Mouse (Mus musculus) mouse embryonic stem cell (cell line): Measurements from ENCODE around the gene Zfp598.
"Not testable (repeated sequence)": the region's sequence is repeated elsewhere in the genome, so short reads cannot be mapped to it uniquely, and the experiment has no call there.

Experiments used
- in situ Hi-C, 2 experiments: fragments of 300-500 bp; cut with MboI; formaldehyde crosslinking; loops; 1 replicate in 1 of 2; 3 replicates in 1 of 2; pipeline ENCODE4 v1.14.3; 2019 to 2020; ENCODE audit warnings: low sequenced_read_pairs in 2 of 2, low pct_unique_long_range_greater_than_20kb in 1 of 2, mixed read lengths in 1 of 2; ENCODE audit not compliant: unreplicated experiment in 1 of 2

The Zfp598 gene

DNA sequence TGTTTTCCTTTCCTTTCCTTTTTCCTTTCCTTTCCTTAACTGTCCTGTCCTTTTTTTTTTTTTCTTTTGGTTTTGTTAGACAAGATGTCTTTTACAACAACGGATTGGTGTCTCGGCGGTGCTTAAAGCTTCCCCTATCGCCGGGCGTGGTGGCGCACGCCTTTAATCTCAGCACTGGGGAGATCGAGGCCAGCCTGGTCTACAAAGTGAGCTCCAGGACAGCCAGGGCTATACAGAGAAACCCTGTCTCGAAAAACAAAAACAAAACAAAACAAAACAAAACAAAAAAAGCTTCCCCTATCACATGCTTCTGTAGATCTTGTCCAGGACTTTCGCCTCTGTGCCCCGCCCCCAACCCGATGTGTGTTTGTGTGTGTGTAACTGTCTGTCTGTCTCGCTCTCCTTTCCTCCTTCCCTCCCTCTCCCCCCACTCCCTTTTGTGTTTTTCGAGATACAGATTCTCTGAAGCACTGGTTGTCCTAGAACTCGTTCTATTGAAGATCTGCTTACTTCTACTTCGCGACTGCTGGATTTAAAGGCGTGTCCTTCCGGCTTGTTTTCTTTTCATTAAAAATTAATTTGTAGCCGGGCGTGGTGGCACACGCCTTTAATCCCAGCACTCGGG lies 38.4 kb downstream of the Zfp598 start:
- in situ Hi-C loops = no loop called here

DNA sequence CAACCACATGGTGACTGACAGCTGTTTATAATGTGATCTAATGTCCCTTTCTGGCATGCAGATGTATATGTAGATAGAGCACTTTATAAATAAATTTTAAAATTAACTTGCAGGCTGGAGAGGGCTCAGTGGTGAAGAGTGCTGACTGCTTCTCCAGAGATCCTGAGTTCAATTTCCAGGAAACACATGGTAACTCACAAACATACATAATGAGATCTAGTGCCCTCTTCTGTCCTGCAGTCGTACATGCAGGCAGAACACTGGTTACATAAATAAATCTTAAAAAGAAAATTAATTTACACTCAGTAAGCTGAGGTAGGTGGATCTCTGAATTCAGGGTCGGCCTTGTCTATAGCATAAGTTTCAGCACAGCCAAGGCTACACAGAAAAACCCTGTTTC lies 39.2 kb downstream of the Zfp598 start:
- in situ Hi-C loops = no loop called here

GRCm38 (mm10) chr17:24715556-24715955 lies 46.1 kb downstream of the Zfp598 start:
- in situ Hi-C loops = no loop called here

- in situ Hi-C loops = no loop called here
Measured at GRCm38 (mm10) chr17:24716166-24716682, 46.7 kb downstream of the Zfp598 start.

DNA sequence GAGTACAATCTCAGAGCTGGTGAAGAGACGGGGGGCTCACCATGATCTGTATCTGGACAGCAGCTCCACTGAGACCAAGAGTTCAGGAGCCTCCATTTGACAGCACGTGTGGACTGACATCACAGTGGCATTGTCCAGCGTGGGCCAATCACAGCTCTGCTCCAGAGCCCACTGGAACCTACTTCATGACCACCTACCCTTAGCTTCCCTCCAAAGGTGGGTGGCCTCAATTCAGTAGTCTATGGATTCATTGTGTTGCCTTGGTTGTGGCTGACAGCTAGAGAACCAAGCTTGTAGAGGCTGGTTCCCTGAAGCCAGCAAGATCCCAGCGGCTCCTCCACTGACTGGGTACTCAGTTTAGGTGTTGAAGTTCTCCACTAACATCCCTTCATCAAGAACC lies 48.5 kb downstream of the Zfp598 start, which contains the start of the genes Rnf151 and Rps2:
Rnf151 (minus strand) TSS at position 121 of the 400 bp plus-strand sequence.
Rps2 (plus strand) TSS at position 174 of the 400 bp plus-strand sequence.
- in situ Hi-C loops = no loop called here

DNA sequence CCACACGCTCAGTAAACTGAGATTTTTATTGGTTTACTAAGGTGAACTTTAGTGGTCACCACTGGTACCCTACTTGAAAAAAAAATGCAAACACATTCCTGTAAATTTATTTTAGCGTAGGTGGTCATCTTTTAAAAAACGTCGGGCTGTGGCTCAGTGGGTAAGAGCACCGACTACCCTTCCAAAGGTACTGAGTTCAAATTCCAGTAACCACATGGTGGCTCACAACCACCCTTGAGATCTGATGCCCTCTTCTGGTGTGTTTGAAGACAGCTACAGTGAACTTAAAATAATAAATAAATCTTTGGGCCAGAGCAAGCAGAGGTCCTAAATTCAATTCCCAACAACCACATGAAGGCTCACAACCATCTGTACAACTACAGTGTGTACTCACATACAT lies 49.5 kb downstream of the Zfp598 start:
- in situ Hi-C loops = not testable (repeated sequence)

- in situ Hi-C loops = no loop called here
Measured at GRCm38 (mm10) chr17:24719494-24720222, 50.2 kb downstream of the Zfp598 start.

GRCm38 (mm10) chr17:24720616-24721015 lies 51.1 kb downstream of the Zfp598 start:
- in situ Hi-C loops = not testable (repeated sequence)

GRCm38 (mm10) chr17:24721383-24721955 lies 52.0 kb downstream of the Zfp598 start:
- in situ Hi-C loops = not testable (repeated sequence)

- in situ Hi-C loops = no loop called here
Measured at GRCm38 (mm10) chr17:24722220-24722924, 52.9 kb downstream of the Zfp598 start.

DNA sequence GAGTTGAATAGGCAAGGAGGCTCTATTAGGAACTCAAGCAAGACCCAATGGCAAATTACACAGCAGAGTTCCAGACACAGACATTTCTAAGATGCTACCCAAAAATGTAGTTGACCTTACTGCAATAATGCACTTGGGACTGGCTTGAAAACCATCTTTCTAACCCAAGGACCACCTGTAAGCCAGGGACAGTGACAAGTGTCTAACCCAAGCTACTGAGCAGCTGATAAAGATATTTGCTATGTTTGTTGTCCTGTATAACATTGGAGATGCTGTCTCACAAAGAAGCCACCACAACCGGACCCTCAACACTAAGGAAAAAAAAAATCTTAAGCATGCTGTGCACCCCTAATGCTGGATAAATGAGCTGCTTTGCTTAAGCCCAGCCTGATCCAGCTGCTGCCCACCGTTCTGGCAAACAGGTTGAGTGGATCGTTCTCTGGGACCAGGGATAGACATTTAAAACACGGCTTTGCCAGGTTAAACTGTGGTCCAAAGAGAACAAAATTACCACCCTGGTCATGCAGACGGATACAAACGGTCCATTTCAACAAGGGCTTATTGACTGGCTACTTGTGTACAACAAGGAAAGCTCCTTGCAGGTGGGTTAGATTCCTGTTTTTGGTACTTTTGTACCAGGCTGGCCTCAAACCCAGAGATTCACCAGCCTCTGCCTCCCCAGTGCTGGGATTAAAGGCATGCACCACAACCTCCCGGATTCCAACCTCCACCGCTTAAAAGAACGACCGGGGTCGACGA lies 53.8 kb downstream of the Zfp598 start:
- in situ Hi-C loops = no loop called here

GRCm38 (mm10) chr17:24723881-24724180 lies 54.3 kb downstream of the Zfp598 start:
- in situ Hi-C loops = no loop called here

GRCm38 (mm10) chr17:24724184-24724583 lies 54.7 kb downstream of the Zfp598 start, which contains the start of gene Ndufb10:
Ndufb10 (minus strand) TSS chr17:24724478.
- in situ Hi-C loops = no loop called here

GRCm38 (mm10) chr17:24725637-24726390 lies 56.3 kb downstream of the Zfp598 start:
- in situ Hi-C loops = no loop called here

DNA sequence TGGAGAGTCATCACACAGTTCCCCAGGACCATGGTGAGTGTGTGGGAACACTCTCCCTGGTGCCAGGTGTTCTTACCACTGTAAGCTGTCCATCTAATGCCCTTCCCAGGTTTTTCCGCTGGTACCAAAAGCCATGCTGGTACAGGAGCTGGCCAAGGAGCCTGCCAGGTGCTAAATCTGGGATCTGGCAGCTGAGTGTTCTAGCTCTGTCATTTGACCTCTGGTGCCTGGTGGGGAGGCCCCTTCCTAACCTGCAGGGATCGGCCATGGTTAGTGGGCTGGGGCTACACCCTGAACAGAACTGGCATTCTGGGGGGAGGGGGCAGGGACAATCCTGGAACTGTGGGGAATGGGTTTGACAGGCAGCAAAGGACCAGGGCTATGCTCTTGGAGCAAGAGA lies 58.1 kb downstream of the Zfp598 start, which contains the start of gene Rpl3l:
Rpl3l (plus strand) TSS at position 203 of the 400 bp plus-strand sequence.
- in situ Hi-C loops = no loop called here

DNA sequence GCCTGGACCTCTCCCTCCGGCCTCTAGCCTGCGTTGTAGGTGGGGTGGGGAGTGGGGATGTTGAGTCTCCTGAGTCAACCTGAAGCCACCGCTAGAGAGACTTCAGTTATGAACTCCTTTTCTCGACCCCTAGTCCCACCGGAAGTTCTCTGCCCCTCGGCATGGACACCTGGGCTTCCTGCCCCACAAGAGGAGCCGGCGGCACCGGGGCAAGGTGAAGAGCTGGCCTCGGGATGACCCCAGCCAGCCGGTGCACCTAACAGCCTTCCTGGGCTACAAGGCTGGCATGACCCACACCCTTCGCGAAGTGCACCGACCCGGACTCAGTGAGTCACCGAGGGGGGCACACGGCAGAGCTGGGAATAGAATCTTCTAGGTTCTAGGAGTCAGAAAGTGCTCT lies 58.7 kb downstream of the Zfp598 start:
- in situ Hi-C loops = no loop called here

DNA sequence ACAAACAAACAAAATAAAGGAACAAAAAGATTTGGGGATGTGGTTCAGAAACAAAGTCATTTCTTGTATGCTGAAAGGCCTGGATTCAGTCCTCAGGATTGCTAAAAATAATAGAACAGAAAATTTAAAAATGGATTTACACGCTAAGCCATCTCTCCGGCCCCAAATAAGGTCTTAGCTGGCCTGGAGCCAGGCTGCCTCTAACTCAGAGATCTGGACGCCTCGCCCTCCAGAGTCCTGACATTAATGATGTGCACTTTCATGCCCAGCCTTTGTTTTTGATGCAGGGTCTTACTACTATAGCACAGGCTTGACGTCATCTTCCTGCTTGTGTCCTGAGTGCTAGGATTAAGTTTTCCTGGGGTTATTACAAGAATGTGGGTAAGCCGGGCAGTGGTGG lies 59.6 kb downstream of the Zfp598 start:
- in situ Hi-C loops = no loop called here

GRCm38 (mm10) chr17:24730787-24731186 lies 61.3 kb downstream of the Zfp598 start:
- in situ Hi-C loops = no loop called here
